Mouse (Mus musculus) hindbrain, embryonic 14.5 days (tissue): ENCODE results near the gene Wdr45. TPM values are rescaled to one million over a fixed set of nuclear protein-coding genes. Genes with fewer than 3 reads are reported as not detected.
"Not testable (repeated sequence)": the region's sequence is repeated elsewhere in the genome, so short reads cannot be mapped to it uniquely, and the experiment has no call there.

Experiments used
- ATAC-seq: fragments of 200-750 bp; cut with Nextera tagmentation; 2 replicates; pipeline ENCODE4 v1.8.0; 2017; ENCODE audit warnings: moderate number of reproducible peaks, mild to moderate bottlenecking, moderate TSS enrichment, moderate library complexity; ENCODE audit not compliant: low FRiP score
- DNase-seq: peaks from one replicate; pipeline ENCODE4 v3.0.0-alpha.2; 2015; ENCODE audit warnings: low spot score
- H3K27ac ChIP-seq: fragments of 300-500 bp; sonication (generic); 2 replicates; pipeline ENCODE4 v1.5.1; 2014; ENCODE audit warnings: mild to moderate bottlenecking, moderate library complexity
- H3K27me3 ChIP-seq: fragments of 300-500 bp; sonication (generic); 2 replicates; pipeline ENCODE4 v1.6.1; 2014; ENCODE audit warnings: mild to moderate bottlenecking, low read length, mixed read lengths; ENCODE audit not compliant: control insufficient read depth, insufficient read depth
- H3K36me3 ChIP-seq: fragments of 300-500 bp; sonication (generic); replicated peaks from 2 replicates; pipeline ENCODE4 v1.6.1; 2014; ENCODE audit not compliant: control insufficient read depth, insufficient read depth
- H3K4me1 ChIP-seq: fragments of 300-500 bp; sonication (generic); replicated peaks from 2 replicates; pipeline ENCODE4 v1.6.1; 2014; ENCODE audit warnings: antibody characterized with exemption, low read length, mixed read lengths; ENCODE audit not compliant: control insufficient read depth, insufficient read depth
- H3K4me2 ChIP-seq: fragments of 300-500 bp; sonication (generic); replicated peaks from 2 replicates; pipeline ENCODE4 v1.6.1; 2014; ENCODE audit warnings: mild to moderate bottlenecking, moderate library complexity
- H3K4me3 ChIP-seq: fragments of 300-500 bp; sonication (generic); replicated peaks from 2 replicates; pipeline ENCODE4 v1.5.1; 2014; ENCODE audit warnings: mild to moderate bottlenecking, low read length
- H3K9ac ChIP-seq: fragments of 300-500 bp; sonication (generic); 2 replicates; pipeline ENCODE4 v1.6.1; 2014
- H3K9me3 ChIP-seq: fragments of 300-500 bp; sonication (generic); 2 replicates; pipeline ENCODE4 v1.6.1; 2016; ENCODE audit warnings: low read length; ENCODE audit not compliant: control insufficient read depth
- whole genome bisulfite sequencing: fragments of 180-500 bp; shearing (Covaris S2); extraction: QIAGEN DNeasy Blood & Tissue Kit; methylation state at CpG from one replicate; pipeline ENCODE4 v1.1.7; 2014; 5-methylcytosine and 5-hydroxymethylcytosine counted together
- polyA plus RNA-seq: library from polyadenylated mRNA; unstranded; fragments of >200 nt; fragmentation: Nextera tagmentation; extraction: Ambion mirVana; gene quantifications from 2 replicates; pipeline ENCODE4 v1.2.1, GENCODE M21; 2014

Gene Wdr45
- polyA plus RNA-seq, 1 experiment from 2014 or later, result 20.6 TPM

DNA sequence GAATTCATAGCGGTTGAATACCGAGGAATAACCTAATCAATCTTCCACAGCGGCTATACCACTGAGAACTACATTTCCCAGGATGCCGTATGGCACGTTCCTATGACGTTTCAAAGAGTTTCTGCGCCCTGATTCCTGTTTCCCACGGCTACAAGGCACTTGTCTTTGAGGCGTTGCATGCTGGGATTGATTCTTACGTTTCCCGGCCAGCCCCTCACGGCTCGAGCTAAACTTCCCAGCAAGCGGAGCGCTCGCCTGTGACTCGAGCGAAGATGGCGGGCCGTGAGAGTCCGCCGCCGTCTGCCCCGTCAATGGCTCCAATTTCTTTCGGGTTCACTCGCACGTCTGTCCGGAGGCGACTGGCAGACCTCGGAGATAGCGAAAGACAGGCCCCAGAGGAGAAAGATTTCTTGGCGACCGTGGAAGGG, 17.2 kb upstream of the Wdr45 start, which contains the start of gene Gpkow:
Gene Gpkow (plus strand): TSS at position 178 of the 428 bp plus-strand sequence.
- Histone ChIP-seq H3K36me3 (peaks cover 13% of the 10 kb centered on the region; the same call in 1 of the 2 replicates), H3K4me3 (peak within 1 kb of the TSS; percentile 52), H3K9me3 (no peaks in the 10 kb centered on the region), H3K9ac (peak within 1 kb of the TSS; percentile 62), H3K4me1 (peaks cover 6% of the 10 kb centered on the region; the same call in 1 of the 2 replicates), H3K4me2 (peak within 1 kb of the TSS; percentile 55), H3K27me3 (no peaks in the 10 kb centered on the region), H3K27ac (peak within 1 kb of the TSS; percentile 57)
- WGBS, result 14% methylated on average over 33 of the region's 33 CpGs
- ATAC-seq, result peak; percentile 97
- peak; percentile 87 for DNase-seq

DNA sequence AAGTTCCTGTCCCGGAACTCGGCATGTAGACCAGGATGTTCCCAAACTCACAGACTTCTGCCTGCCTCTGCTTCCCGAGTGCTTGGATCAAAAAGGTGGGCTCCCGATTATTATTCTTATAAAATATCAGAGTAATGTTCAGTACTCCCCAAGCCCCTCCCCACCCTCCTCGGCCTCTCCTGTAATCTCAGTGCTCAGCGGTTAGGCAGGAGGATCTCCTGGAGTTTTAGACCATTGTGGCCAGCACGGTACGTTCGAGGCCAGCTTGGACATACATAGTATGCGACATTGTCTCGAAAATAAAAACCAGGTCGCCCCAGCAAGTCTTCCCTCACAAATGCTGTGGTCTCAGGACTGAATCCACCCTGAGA, 384 bp upstream of the Wdr45 start:
- WGBS, result 36% methylated on average over 5 of the region's 12 CpGs
- H3K9ac ChIP-seq, result peak overlapping the region; percentile 41
- not testable (repeated sequence) for ATAC-seq, DNase-seq, H3K4me1 ChIP-seq, H3K9me3 ChIP-seq, H3K27ac ChIP-seq, H3K27me3 ChIP-seq, H3K36me3 ChIP-seq
- peak overlapping the region; percentile 32 for H3K4me3 ChIP-seq
- peak overlapping the region; percentile 52 for H3K4me2 ChIP-seq

DNA sequence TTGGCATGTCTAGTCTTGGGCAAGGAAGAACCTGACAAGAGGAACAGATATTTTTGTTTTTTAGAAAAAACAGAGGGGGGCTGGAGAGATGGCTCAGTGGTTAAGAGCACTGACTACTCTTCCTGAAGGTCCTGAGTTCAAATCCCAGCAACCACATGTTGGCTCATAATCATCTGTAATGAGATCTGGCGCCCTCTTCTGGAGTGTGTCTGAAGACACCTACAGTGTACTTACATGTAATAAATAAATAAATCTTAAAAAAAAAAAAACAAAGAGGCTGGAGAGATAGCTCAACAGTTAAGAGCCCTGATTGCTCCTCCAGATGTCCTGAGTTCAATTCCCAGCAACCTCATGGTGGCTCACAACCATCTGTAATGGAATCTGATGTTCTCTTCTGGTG, 1.9 kb downstream of the Wdr45 start:
- H3K4me1 ChIP-seq, H3K9ac ChIP-seq, DNase-seq, ATAC-seq, H3K36me3 ChIP-seq, H3K9me3 ChIP-seq, H3K4me3 ChIP-seq, H3K27me3 ChIP-seq, H3K27ac ChIP-seq, H3K4me2 ChIP-seq: not testable (repeated sequence)
- 20% methylated on average over 1 of the region's 1 CpGs for WGBS

DNA sequence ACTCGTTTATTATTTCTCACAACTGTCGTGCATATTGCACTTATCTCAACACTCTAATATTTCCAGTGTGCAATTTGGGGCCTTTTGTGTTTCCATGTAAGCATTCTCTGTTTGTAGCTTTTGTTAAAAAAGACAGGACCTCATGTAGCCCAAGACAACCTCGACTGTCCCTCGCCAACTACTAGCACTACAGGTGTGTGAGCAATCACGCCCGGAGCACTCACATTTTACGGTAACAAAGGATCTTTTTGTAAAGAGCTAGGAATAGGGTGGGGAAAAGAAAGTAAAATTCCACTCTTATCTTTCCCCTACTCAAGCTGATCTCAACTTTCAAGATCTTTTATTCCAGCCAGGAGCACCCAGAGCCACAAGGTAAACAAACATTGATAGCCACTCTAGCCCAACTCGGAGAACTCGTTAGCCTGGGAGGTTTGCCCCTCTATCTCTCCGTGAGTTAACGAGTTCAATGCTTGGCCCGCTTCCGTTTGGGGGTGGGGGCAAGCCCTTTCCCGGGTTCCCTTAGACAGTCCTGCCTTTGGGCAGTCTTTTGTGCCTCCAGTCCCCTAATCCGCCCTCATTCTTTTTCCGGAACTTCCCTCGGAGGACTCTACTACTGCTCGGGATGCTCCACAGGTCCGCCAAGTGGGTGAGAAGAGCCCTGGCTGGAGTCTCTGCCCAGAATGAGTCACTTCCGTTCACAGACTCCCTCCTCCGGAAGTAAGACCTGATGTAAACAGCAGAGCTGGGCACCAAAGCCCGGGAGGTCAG, 7.6 kb downstream of the Wdr45 start, which contains the start of gene Gm45208:
Gene Gm45208 (plus strand): TSS at position 732 of the 768 bp plus-strand sequence.
- Histone ChIP-seq H3K4me1 (no peaks in the 10 kb centered on the region), H3K27ac (peak within 1 kb of the TSS; percentile 88), H3K9ac (peak within 1 kb of the TSS; percentile 57), H3K9me3 (no peaks in the 10 kb centered on the region), H3K36me3 (0 out of 2 replicates have a peak, but pooled peaks cover 4% of the 10 kb centered on the region), H3K27me3 (no peaks in the 10 kb centered on the region), H3K4me3 (peak within 1 kb of the TSS; percentile 47), H3K4me2 (peak within 1 kb of the TSS; percentile 56)
- peak; percentile 87 for ATAC-seq
- WGBS, result 27% methylated on average over 22 of the region's 22 CpGs
- DNase-seq, result peak; percentile 78

DNA sequence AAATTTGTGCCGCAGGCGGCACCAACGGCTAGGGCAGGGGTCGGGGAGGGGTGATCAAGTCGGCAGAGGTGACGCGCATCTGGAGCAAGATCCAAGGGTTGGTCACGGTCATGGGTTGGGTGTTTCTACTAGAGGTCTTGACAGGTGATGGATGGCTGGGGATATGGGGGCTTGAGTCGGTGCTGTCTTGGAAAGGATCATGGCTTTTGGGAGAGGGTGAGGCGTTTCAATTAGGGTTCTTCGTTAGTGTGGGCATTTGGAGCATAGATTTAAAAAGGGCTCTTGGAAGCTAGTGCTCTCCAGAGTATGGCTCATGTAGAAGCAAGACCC, 8.1 kb downstream of the Wdr45 start:
- Histone ChIP-seq H3K36me3 (peaks cover 5% of the 10 kb centered on the region; the same call in 1 of the 2 replicates), H3K4me3 (peak overlapping the region; percentile 47), H3K9me3 (no peaks in the 10 kb centered on the region), H3K27ac (peak overlapping the region; percentile 88; the same call in 1 of the 2 replicates), H3K4me2 (peak overlapping the region; percentile 56), H3K27me3 (no peaks in the 10 kb centered on the region), H3K4me1 (no peaks in the 10 kb centered on the region), H3K9ac (peak overlapping the region; percentile 57)
- ATAC-seq, result peak; percentile 38; the same call in 1 of the 2 replicates
- WGBS, result 17% methylated on average over 11 of the region's 11 CpGs
- DNase-seq, result no peak

DNA sequence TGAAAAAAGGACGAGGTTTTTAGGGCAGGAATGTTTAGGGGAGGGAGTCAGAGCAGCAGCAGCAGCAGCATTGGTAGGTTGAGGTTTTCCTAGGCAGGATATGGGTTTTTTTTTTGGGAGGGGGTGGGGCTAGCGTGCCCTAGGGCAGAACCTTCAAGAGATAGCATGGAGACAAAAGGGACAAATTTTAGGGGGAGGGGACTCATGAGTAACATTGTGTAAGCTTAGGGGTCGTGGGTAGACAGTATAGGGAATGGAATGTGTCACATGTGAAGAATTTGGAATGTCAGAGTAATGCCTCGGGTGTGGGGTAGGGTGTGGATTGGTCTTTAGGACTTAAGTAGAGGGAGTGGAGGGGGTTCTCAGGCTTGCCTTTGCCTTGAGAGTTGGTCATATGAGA, 8.6 kb downstream of the Wdr45 start:
- no peaks in the 10 kb centered on the region for H3K9me3 ChIP-seq
- H3K4me2 ChIP-seq, result peak overlapping the region; percentile 56
- no peak for DNase-seq
- no peak for ATAC-seq
- peak overlapping the region; percentile 47 for H3K4me3 ChIP-seq
- WGBS, result 27% methylated on average over 4 of the region's 4 CpGs
- H3K27ac ChIP-seq, result no peak overlapping the region
- no peaks in the 10 kb centered on the region for H3K4me1 ChIP-seq
- no peaks in the 10 kb centered on the region for H3K27me3 ChIP-seq
- H3K9ac ChIP-seq, result peak overlapping the region; percentile 57
- peaks cover 5% of the 10 kb centered on the region; the same call in 1 of the 2 replicates for H3K36me3 ChIP-seq

DNA sequence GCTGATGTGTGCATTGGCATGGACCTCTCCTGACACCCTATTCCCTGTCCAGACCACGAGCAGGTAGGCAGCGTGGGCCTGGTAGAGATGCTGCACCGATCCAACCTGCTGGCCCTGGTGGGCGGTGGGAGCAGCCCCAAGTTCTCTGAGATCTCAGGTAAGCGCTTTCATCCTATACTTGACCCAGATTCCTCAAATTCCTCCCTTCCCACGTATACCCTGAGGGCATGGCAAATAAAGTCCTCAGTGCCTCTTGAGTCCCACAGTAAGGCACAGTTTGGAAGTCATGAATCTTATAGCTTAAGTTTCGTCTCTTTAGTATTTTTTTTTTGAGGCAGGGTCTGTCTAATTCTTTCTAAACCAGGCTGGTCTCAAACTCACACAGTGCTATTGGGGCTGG, 10.0 kb downstream of the Wdr45 start:
- 0 out of 2 replicates have a peak, but pooled peaks cover under 1% of the 10 kb centered on the region for H3K4me1 ChIP-seq
- no peaks in the 10 kb centered on the region for H3K27me3 ChIP-seq
- H3K4me3 ChIP-seq, result no peak overlapping the region
- peaks cover 5% of the 10 kb centered on the region; the same call in 1 of the 2 replicates for H3K36me3 ChIP-seq
- no peak overlapping the region for H3K27ac ChIP-seq
- DNase-seq (no peak), ATAC-seq (no peak)
- WGBS, result 83% methylated on average over 7 of the region's 7 CpGs
- H3K4me2 ChIP-seq, result no peak overlapping the region
- no peaks in the 10 kb centered on the region for H3K9me3 ChIP-seq
- no peak overlapping the region for H3K9ac ChIP-seq

DNA sequence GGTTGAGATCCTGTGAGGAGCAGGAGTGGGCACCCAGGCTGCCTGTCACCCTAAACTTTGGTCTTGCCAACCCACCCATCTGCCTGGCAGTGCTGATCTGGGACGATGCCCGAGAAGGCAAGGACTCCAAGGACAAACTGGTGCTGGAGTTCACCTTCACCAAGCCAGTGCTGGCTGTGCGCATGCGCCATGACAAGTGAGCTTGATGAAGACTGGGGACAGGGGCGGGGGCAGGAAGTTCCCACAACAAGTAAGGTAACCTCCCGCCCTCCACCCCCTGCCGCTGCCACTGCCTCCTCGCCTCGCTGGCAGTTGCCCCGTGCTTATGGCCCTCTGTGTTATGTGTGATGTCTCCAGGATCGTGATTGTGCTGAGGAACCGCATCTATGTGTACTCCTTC, 11.7 kb downstream of the Wdr45 start:
- H3K4me2 ChIP-seq, result no peak overlapping the region
- 92% methylated on average over 12 of the region's 12 CpGs for WGBS

DNA sequence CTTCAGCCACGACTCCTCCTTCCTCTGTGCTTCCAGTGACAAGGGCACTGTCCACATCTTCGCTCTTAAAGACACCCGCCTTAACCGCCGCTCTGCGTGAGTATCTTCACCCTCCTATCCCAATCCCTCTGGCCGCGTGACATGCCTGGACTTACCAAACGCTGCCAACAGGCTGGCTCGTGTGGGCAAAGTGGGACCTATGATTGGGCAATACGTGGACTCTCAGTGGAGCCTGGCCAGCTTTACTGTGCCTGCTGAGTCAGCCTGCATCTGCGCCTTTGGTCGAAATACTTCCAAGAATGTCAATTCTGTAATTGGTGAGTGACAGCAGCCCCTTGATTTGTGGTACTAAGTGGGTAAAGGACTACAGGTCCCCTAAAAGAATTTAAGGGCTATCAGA, 13.0 kb downstream of the Wdr45 start:
- Histone ChIP-seq H3K9me3 (no peaks in the 10 kb centered on the region), H3K4me2 (no peak overlapping the region), H3K4me3 (no peak overlapping the region), H3K27ac (no peak overlapping the region), H3K9ac (no peak overlapping the region), H3K4me1 (peaks cover 3% of the 10 kb centered on the region; the same call in 1 of the 2 replicates), H3K36me3 (peaks cover 5% of the 10 kb centered on the region; the same call in 1 of the 2 replicates), H3K27me3 (no peaks in the 10 kb centered on the region)
- no peak for ATAC-seq
- 95% methylated on average over 13 of the region's 13 CpGs for WGBS
- DNase-seq, result no peak

More for the DNA sequence above, 11.7 kb downstream of the Wdr45 start:
- Histone ChIP-seq H3K9ac (no peak overlapping the region), H3K9me3 (no peaks in the 10 kb centered on the region), H3K27ac (no peak overlapping the region), H3K36me3 (peaks cover 5% of the 10 kb centered on the region; the same call in 1 of the 2 replicates), H3K4me1 (peaks cover 3% of the 10 kb centered on the region; the same call in 1 of the 2 replicates), H3K27me3 (no peaks in the 10 kb centered on the region), H3K4me3 (no peak overlapping the region)
- ATAC-seq, result no peak
- DNase-seq, result no peak
